ENCODE assay signal across 10 mouse cellular contexts in the genomic region with DNA sequence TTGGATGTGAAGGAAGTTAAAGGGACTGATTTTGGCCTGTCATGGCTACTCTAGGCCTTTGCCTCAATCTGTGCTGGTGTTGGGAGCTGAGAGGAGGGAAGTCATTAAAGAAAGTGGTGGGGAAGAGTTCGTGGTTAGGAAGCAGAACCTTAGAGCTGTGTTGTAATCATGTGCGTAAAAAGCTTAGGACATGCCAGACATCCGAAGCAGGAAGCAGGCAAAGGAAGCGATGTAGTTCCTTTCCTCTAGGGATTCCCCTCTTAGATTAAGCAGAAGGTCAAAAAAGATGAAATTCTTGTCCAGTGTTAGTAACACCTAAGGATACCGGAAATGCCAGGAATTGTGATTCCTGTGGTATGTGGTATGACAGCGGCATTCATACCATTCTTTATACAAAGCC. TPM values are rescaled to one million over a fixed set of nuclear protein-coding genes. Genes with fewer than 3 reads are reported as not detected.
A peak's percentile ranks its signal among the peaks of the same experiment; 100 is the strongest.
DNase-seq lines count a peak whose midpoint lies in the region; ATAC-seq and TF ChIP-seq lines count a peak whose summit lies in the region.
"Had no signal": no experiment of that assay in that cellular context is flagged by ENCODE, and none has a peak within 500 bp of the region (broad histone marks: within the 10 kb centered on the region; RNA-seq: fewer than 3 reads in every experiment).

No protein-coding gene starts in this region.

- DNase-seq in heart, adult 8-10 months (ENCODE audit: low spot score): peak; percentile 58
- no peak for DNase-seq in heart, postnatal 25 days (ENCODE audit: low spot score)
- peak; percentile 39 for DNase-seq in lung, embryonic 14.5 days
- no peak for DNase-seq in lung, adult 2 months
- DNase-seq in liver, embryonic 14.5 days (ENCODE audit: low read depth in 3 of 3, low spot score in 3 of 3): no peak
- DNase-seq in skeletal muscle tissue, adult 2 months (ENCODE audit: low read depth, low spot score): peak; percentile 38
- no peak for DNase-seq in thymus, adult 2 months
- no peak for DNase-seq in forebrain, postnatal 0 days
- DNase-seq: left cerebral cortex, postnatal 4 days; thymus, adult 18-20 months had no signal

- TF ChIP-seq EP300 in liver, embryonic 14.5 days (IDR thresholded peaks at IDR 0.05; ENCODE audit: low read depth): peak; percentile 10; the same call in 1 of the 2 replicates

- H3K27me3 ChIP-seq in lung, embryonic 14.5 days (ENCODE audit: insufficient read depth, low read length): no peaks in the 10 kb centered on the region
- H3K27me3 ChIP-seq in liver, embryonic 14.5 days (ENCODE audit: control insufficient read depth, insufficient read depth, low read length): no peaks in the 10 kb centered on the region
- H3K27me3 ChIP-seq in thymus, adult 2 months (ENCODE audit: control insufficient read depth, insufficient read depth, low read length): no peaks in the 10 kb centered on the region
- no peaks in the 10 kb centered on the region for H3K27me3 ChIP-seq in forebrain, postnatal 0 days (ENCODE audit: insufficient read depth, low read length)

- WGBS in lung, embryonic 14.5 days: 80% methylated on average over 6 of the region's 6 CpGs
- WGBS in lung, adult 2 months: 33% methylated on average over 6 of the region's 6 CpGs
- 65% methylated on average over 6 of the region's 6 CpGs for WGBS in liver, embryonic 14.5 days (ENCODE audit: insufficient replicate concordance)
- WGBS in thymus, adult 2 months: 79% methylated on average over 6 of the region's 6 CpGs
- 86% methylated on average over 6 of the region's 6 CpGs for WGBS in forebrain, postnatal 0 days

- no peak for ATAC-seq in lung, embryonic 14.5 days (ENCODE audit: insufficient read depth)
- no peak for ATAC-seq in liver, embryonic 14.5 days (ENCODE audit: insufficient read depth)
- ATAC-seq in forebrain, postnatal 0 days: no peak

- H3K9ac ChIP-seq in lung, embryonic 14.5 days: no peak overlapping the region
- no peak overlapping the region for H3K9ac ChIP-seq in liver, embryonic 14.5 days (replicated peaks)
- no peak overlapping the region for H3K9ac ChIP-seq in forebrain, postnatal 0 days

- H3K9me3 ChIP-seq in lung, embryonic 14.5 days (ENCODE audit: low read depth, low read length): no peaks in the 10 kb centered on the region
- H3K9me3 ChIP-seq in liver, embryonic 14.5 days (ENCODE audit: control insufficient read depth, low read length): no peaks in the 10 kb centered on the region
- H3K9me3 ChIP-seq in forebrain, postnatal 0 days (ENCODE audit: low read length): no peaks in the 10 kb centered on the region

- peaks cover 52% of the 10 kb centered on the region for H3K36me3 ChIP-seq in lung, embryonic 14.5 days (ENCODE audit: insufficient read depth)
- peaks cover 18% of the 10 kb centered on the region for H3K36me3 ChIP-seq in liver, embryonic 14.5 days (replicated peaks; ENCODE audit: control insufficient read depth, insufficient read depth, low read depth)
- H3K36me3 ChIP-seq in thymus, adult 2 months (ENCODE audit: control insufficient read depth, insufficient read depth, low read length): peaks cover 40% of the 10 kb centered on the region
- peaks cover 18% of the 10 kb centered on the region for H3K36me3 ChIP-seq in forebrain, postnatal 0 days (ENCODE audit: insufficient read depth)

- H3K4me3 ChIP-seq in lung, embryonic 14.5 days (ENCODE audit: low read depth, low read length): no peak overlapping the region
- no peak overlapping the region for H3K4me3 ChIP-seq in lung, adult 2 months (replicated peaks; ENCODE audit: extremely low read depth, low read depth, low read length)
- no peak overlapping the region for H3K4me3 ChIP-seq in liver, embryonic 14.5 days (ENCODE audit: insufficient read depth in 1 of 2, low read depth in 2 of 2, low read length in 2 of 2)
- H3K4me3 ChIP-seq in thymus, adult 2 months (ENCODE audit: control insufficient read depth, insufficient read depth, low read length): no peak overlapping the region
- H3K4me3 ChIP-seq in forebrain, postnatal 0 days (ENCODE audit: low read depth, low read length): no peak overlapping the region

- TF ChIP-seq CTCF in lung, embryonic 14.5 days (IDR thresholded peaks at IDR 0.05; ENCODE audit: low read depth): no peak
- TF ChIP-seq CTCF in lung, adult 2 months (IDR thresholded peaks at IDR 0.05; ENCODE audit: insufficient read depth, low read length): no peak
- TF ChIP-seq CTCF in liver, embryonic 14.5 days (IDR thresholded peaks at IDR 0.05; ENCODE audit: low read depth): no peak
- TF ChIP-seq CTCF in thymus, adult 2 months (IDR thresholded peaks at IDR 0.05; ENCODE audit: borderline replicate concordance, control insufficient read depth, extremely low read depth, insufficient read depth, low read length, poor library complexity): no peak
- TF ChIP-seq CTCF in forebrain, postnatal 0 days (IDR thresholded peaks at IDR 0.05; ENCODE audit: low read depth): no peak

- H3K4me1 ChIP-seq in lung, embryonic 14.5 days (ENCODE audit: insufficient read depth): no peaks in the 10 kb centered on the region
- peaks cover 19% of the 10 kb centered on the region for H3K4me1 ChIP-seq in lung, adult 2 months (ENCODE audit: control insufficient read depth, insufficient read depth, low read length)
- peaks cover 0 to 2% of the 10 kb centered on the region in 2 experiments; a peak in 1 of 4 replicates for H3K4me1 ChIP-seq in liver, embryonic 14.5 days (replicated peaks; ENCODE audit: control insufficient read depth in 2 of 2, insufficient read depth in 2 of 2, low read length in 1 of 2)
- no peaks in the 10 kb centered on the region for H3K4me1 ChIP-seq in thymus, adult 2 months (replicated peaks; ENCODE audit: control insufficient read depth, insufficient read depth, low read length)
- no peaks in the 10 kb centered on the region for H3K4me1 ChIP-seq in forebrain, postnatal 0 days (ENCODE audit: insufficient read depth)

- TF ChIP-seq POLR2A in lung, adult 2 months (IDR thresholded peaks at IDR 0.05; ENCODE audit: borderline replicate concordance, extremely low read depth, low read depth, low read length): no peak
- no peak for TF ChIP-seq POLR2A in thymus, adult 2 months (IDR thresholded peaks at IDR 0.05; ENCODE audit: control insufficient read depth, extremely low read depth, insufficient read depth, low read length, poor library complexity)

- no peak overlapping the region for H3K4me2 ChIP-seq in lung, embryonic 14.5 days
- H3K4me2 ChIP-seq in liver, embryonic 14.5 days (ENCODE audit: low read depth): no peak overlapping the region
- no peak overlapping the region for H3K4me2 ChIP-seq in forebrain, postnatal 0 days (ENCODE audit: low read depth)

- H3K27ac ChIP-seq in lung, embryonic 14.5 days (ENCODE audit: low read depth): no peak overlapping the region; the same call in 1 of the 2 replicates
- H3K27ac ChIP-seq in liver, embryonic 14.5 days: no peak overlapping the region
- no peak overlapping the region for H3K27ac ChIP-seq in thymus, adult 2 months (ENCODE audit: control insufficient read depth, insufficient read depth, low read length)
- H3K27ac ChIP-seq in forebrain, postnatal 0 days (ENCODE audit: low read depth, low read length): no peak overlapping the region

- intact Hi-C loops in heart, postnatal 25 days (cut with DNase I): loop anchor here (2.0 to 5.0 kb wide), 2 partner anchors 26 to 314 kb away; a partner anchor contains a TSS

RNA-seq across cellular contexts. Expression of a gene that starts 9.2 kb away (rescaled TPM):
- total RNA-seq in heart, adult 8-10 months (2022): 100 to 1,000 TPM; 119 to 127 (median 123) TPM
- 10 to 100 TPM; 90.6 to 93.4 TPM for total RNA-seq in heart, postnatal 25 days (2021)
- polyA plus RNA-seq in lung, embryonic 14.5 days (2014; fragmentation: Nextera tagmentation; extraction: Ambion mirVana): 17.2 and 18.2 TPM in 2 replicates
- 32.7 and 39.7 TPM in 2 replicates for polyA plus RNA-seq in lung, adult 2 months (2012; rRNA removed)
- polyA plus RNA-seq in liver, embryonic 14.5 days (2012; rRNA removed): 6.6 and 8.8 TPM in 2 replicates
- 4.1 and 4.4 TPM in 2 replicates for polyA plus RNA-seq in liver, embryonic 14.5 days (2014; fragmentation: Nextera tagmentation; extraction: Ambion mirVana)
- polyA plus RNA-seq in thymus, adult 2 months (2012; rRNA removed): 32.1 and 34.7 TPM in 2 replicates
- total RNA-seq in forebrain, postnatal 0 days (2014; rRNA removed): 19.0 and 23.2 TPM in 2 replicates
- polyA plus RNA-seq in forebrain, postnatal 0 days (2015; fragmentation: Nextera tagmentation; extraction: Ambion mirVana): 6.6 and 8.5 TPM in 2 replicates

RNA-seq across cellular contexts. Expression of a gene that starts 26.3 kb away (rescaled TPM):
- 100 to 1,000 TPM; 164 to 177 (median 171) TPM for total RNA-seq in heart, adult 8-10 months (2022)
- 100 to 1,000 TPM; 155 to 163 TPM for total RNA-seq in heart, postnatal 25 days (2021)
- 333 and 344 TPM in 2 replicates for polyA plus RNA-seq in lung, embryonic 14.5 days (2014; fragmentation: Nextera tagmentation; extraction: Ambion mirVana)
- 227 and 239 TPM in 2 replicates for polyA plus RNA-seq in lung, adult 2 months (2012; rRNA removed)
- 43.7 and 67.2 TPM in 2 replicates for polyA plus RNA-seq in liver, embryonic 14.5 days (2012; rRNA removed)
- polyA plus RNA-seq in liver, embryonic 14.5 days (2014; fragmentation: Nextera tagmentation; extraction: Ambion mirVana): 174 and 175 TPM in 2 replicates
- 152 and 180 TPM in 2 replicates for polyA plus RNA-seq in thymus, adult 2 months (2012; rRNA removed)
- 45.0 and 59.2 TPM in 2 replicates for total RNA-seq in forebrain, postnatal 0 days (2014; rRNA removed)
- polyA plus RNA-seq in forebrain, postnatal 0 days (2015; fragmentation: Nextera tagmentation; extraction: Ambion mirVana): 147 and 167 TPM in 2 replicates

RNA-seq across cellular contexts. Expression of a gene that starts 59.9 kb away (rescaled TPM):
- total RNA-seq in heart, adult 8-10 months (2022): 1 to 10 TPM; 2.6 to 3.2 (median 2.6) TPM
- total RNA-seq in heart, postnatal 25 days (2021): 1 to 10 TPM; 1.9 to 2.0 TPM
- 0.93 and 1.1 TPM in 2 replicates for polyA plus RNA-seq in lung, embryonic 14.5 days (2014; fragmentation: Nextera tagmentation; extraction: Ambion mirVana)
- polyA plus RNA-seq in lung, adult 2 months (2012; rRNA removed): 1.5 and 1.7 TPM in 2 replicates
- 0.02 TPM in 2 replicates for polyA plus RNA-seq in liver, embryonic 14.5 days (2012; rRNA removed)
- polyA plus RNA-seq in liver, embryonic 14.5 days (2014; fragmentation: Nextera tagmentation; extraction: Ambion mirVana): 0.03 and 0.19 TPM in 2 replicates
- 0.05 and 0.15 TPM in 2 replicates for polyA plus RNA-seq in thymus, adult 2 months (2012; rRNA removed)
- total RNA-seq in forebrain, postnatal 0 days (2014; rRNA removed): 0.69 and 1.3 TPM in 2 replicates
- 0.75 and 1.1 TPM in 2 replicates for polyA plus RNA-seq in forebrain, postnatal 0 days (2015; fragmentation: Nextera tagmentation; extraction: Ambion mirVana)

Comparison
In these comparisons a context has a peak if more than half of its experiments do, and no peak if none do; other contexts are left out.
1. DNase-seq: peak in heart, adult 8-10 months (single experiment), lung, embryonic 14.5 days (single experiment) and skeletal muscle tissue, adult 2 months (single experiment); none in heart, postnatal 25 days (single experiment), lung, adult 2 months (single experiment), liver, embryonic 14.5 days (0 of 3), thymus, adult 2 months (single experiment) and forebrain, postnatal 0 days (single experiment).